Comparison of ENCODE assay signal across 18 mouse cellular contexts in the genomic region with DNA sequence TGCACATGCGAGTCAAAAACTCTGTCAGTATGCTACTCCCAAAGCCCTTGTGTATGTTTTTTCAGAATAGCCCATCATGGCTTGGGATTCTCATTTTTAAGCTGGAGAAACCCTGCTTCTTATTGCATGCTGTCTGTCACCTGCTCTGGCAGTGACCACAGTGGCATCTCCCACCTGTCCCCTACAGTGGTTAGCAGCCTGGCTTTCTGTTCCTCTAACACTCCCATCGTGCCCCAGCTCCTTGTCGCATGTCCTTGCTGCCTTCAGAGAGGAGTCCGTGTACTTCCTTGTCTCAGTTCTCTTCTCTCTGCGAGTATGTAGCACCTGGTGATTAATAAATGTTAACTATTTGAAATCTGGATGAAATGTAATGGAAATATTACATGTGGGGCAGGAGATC. TPM values are rescaled to one million over a fixed set of nuclear protein-coding genes. Genes with fewer than 3 reads are reported as not detected.
"Had no signal": no experiment of that assay in that cellular context is flagged by ENCODE, and none has a peak within 500 bp of the region (broad histone marks: within the 10 kb centered on the region; RNA-seq: fewer than 3 reads in every experiment).

No protein-coding gene starts in this region.

- DNase-seq: gastrocnemius, adult 2 months; gastrocnemius, postnatal 10 days; gastrocnemius, postnatal 25 days; heart, adult 2 months; heart, postnatal 14 days; heart, postnatal 36 days; kidney, adult 18-20 months; kidney, adult 8-10 months; kidney, postnatal 10 days; kidney, postnatal 25 days; kidney, postnatal 4 days; left cerebral cortex, postnatal 4 days had no signal

- ATAC-seq: hindbrain, embryonic 16.5 days; inflammation-experienced regulatory T-cells, adult 6 months; intestine, embryonic 15.5 days; intestine, postnatal 0 days; liver, embryonic 12.5 days had no signal

RNA-seq across cellular contexts. Expression of gene Lrrc39, which starts 15.3 kb away (rescaled TPM):
- total RNA-seq: left cerebral cortex, adult 2 months; left cerebral cortex, postnatal 4 days had no signal
